Mouse (Mus musculus) embryonic facial prominence, embryonic 14.5 days (tissue): ENCODE results near the gene Zc3h18. TPM values are rescaled to one million over a fixed set of nuclear protein-coding genes. Genes with fewer than 3 reads are reported as not detected.

Source experiments
- ATAC-seq: fragments of 200-750 bp; cut with Nextera tagmentation; 2 replicates; pipeline ENCODE4 v1.8.0; 2017; ENCODE audit warnings: low read depth, moderate number of reproducible peaks, moderate TSS enrichment
- DNase-seq: peaks from one replicate; pipeline ENCODE4 v3.0.0-alpha.2; 2015; ENCODE audit warnings: low spot score
- H3K27ac ChIP-seq: fragments of 300-500 bp; sonication (generic); replicated peaks from 2 replicates; pipeline ENCODE4 v1.5.1; 2014; ENCODE audit warnings: low read depth, mild to moderate bottlenecking, low read length, moderate library complexity
- H3K27me3 ChIP-seq: fragments of 300-500 bp; sonication (generic); replicated peaks from 2 replicates; pipeline ENCODE4 v1.6.1; 2014; ENCODE audit warnings: low read length; ENCODE audit not compliant: control insufficient read depth, insufficient read depth
- H3K36me3 ChIP-seq: fragments of 300-500 bp; sonication (generic); 2 replicates; pipeline ENCODE4 v1.6.1; 2014; ENCODE audit warnings: low read length, mixed read lengths; ENCODE audit not compliant: control insufficient read depth, insufficient read depth
- H3K4me1 ChIP-seq: fragments of 300-500 bp; sonication (generic); 2 replicates; pipeline ENCODE4 v1.6.1; 2014; ENCODE audit warnings: antibody characterized with exemption, low read length; ENCODE audit not compliant: control insufficient read depth, insufficient read depth
- H3K4me2 ChIP-seq: fragments of 300-500 bp; sonication (generic); 2 replicates; pipeline ENCODE4 v1.6.1; 2014; ENCODE audit warnings: low read depth, mild to moderate bottlenecking, low read length, moderate library complexity, mixed read lengths
- H3K4me3 ChIP-seq: fragments of 300-500 bp; sonication (generic); 2 replicates; pipeline ENCODE4 v1.5.1; 2014; ENCODE audit warnings: low read depth, mild to moderate bottlenecking, low read length
- H3K9ac ChIP-seq: fragments of 300-500 bp; sonication (generic); 2 replicates; pipeline ENCODE4 v1.6.1; 2014; ENCODE audit warnings: low read depth, mild to moderate bottlenecking, low read length, moderate library complexity, mixed read lengths
- H3K9me3 ChIP-seq: fragments of 300-500 bp; sonication (generic); 2 replicates; pipeline ENCODE4 v1.6.1; 2016; ENCODE audit warnings: low read length; ENCODE audit not compliant: control insufficient read depth
- WGBS: fragments of 180-500 bp; shearing (Covaris S2); extraction: QIAGEN DNeasy Blood & Tissue Kit; methylation state at CpG from one replicate; pipeline ENCODE4 v1.1.7; 2014; 5-methylcytosine and 5-hydroxymethylcytosine counted together
- polyA plus RNA-seq: library from polyadenylated mRNA; unstranded; fragments of >200 nt; fragmentation: Nextera tagmentation; extraction: Ambion mirVana; gene quantifications from 2 replicates; pipeline ENCODE4 v1.2.1, GENCODE M21; 2014

Zc3h18 gene
- polyA plus RNA-seq, 1 experiment from 2014 or later = 30.9 TPM

GRCm38 (mm10) chr8:122334791-122335490 lies 41.5 kb upstream of the Zc3h18 start:
- no peak for DNase-seq
- Histone ChIP-seq H3K4me2 (no peak overlapping the region), H3K4me3 (no peak overlapping the region), H3K9ac (no peak overlapping the region), H3K27me3 (peaks cover 45% of the 10 kb centered on the region), H3K36me3 (no peaks in the 10 kb centered on the region; the same call in 1 of the 2 replicates), H3K4me1 (peaks cover 5% of the 10 kb centered on the region; the same call in 1 of the 2 replicates), H3K27ac (no peak overlapping the region), H3K9me3 (no peaks in the 10 kb centered on the region)
- WGBS = 84% methylated on average over 13 of the region's 13 CpGs
- ATAC-seq = no peak

- WGBS = 34% methylated on average over 28 of the region's 57 CpGs
- ATAC-seq = peak; percentile 39
- DNase-seq = no peak
- Histone ChIP-seq H3K4me1 (peaks cover 5% of the 10 kb centered on the region; the same call in 1 of the 2 replicates), H3K4me3 (peak overlapping the region; percentile 58), H3K27ac (no peak overlapping the region), H3K9me3 (no peaks in the 10 kb centered on the region), H3K27me3 (peaks cover 45% of the 10 kb centered on the region), H3K4me2 (peak overlapping the region; percentile 92), H3K9ac (peak overlapping the region; percentile 60), H3K36me3 (no peaks in the 10 kb centered on the region; the same call in 1 of the 2 replicates)
Measured at GRCm38 (mm10) chr8:122335638-122336250, 40.7 kb upstream of the Zc3h18 start.

- ATAC-seq (peak; percentile 75), DNase-seq (peak; percentile 57)
- peak overlapping the region; percentile 58 for H3K4me3 ChIP-seq
- H3K27me3 ChIP-seq = peaks cover 45% of the 10 kb centered on the region
- no peaks in the 10 kb centered on the region for H3K9me3 ChIP-seq
- H3K27ac ChIP-seq = no peak overlapping the region
- H3K36me3 ChIP-seq = no peaks in the 10 kb centered on the region; the same call in 1 of the 2 replicates
- peaks cover 5% of the 10 kb centered on the region; the same call in 1 of the 2 replicates for H3K4me1 ChIP-seq
- WGBS = 3% methylated on average over 33 of the region's 81 CpGs
- peak overlapping the region; percentile 92 for H3K4me2 ChIP-seq
- H3K9ac ChIP-seq = peak overlapping the region; percentile 60
Measured at GRCm38 (mm10) chr8:122336251-122336910, 40.0 kb upstream of the Zc3h18 start.

GRCm38 (mm10) chr8:122338852-122339251 lies 37.6 kb upstream of the Zc3h18 start:
- Histone ChIP-seq H3K27ac (no peak overlapping the region), H3K4me1 (peaks cover 22% of the 10 kb centered on the region), H3K4me2 (no peak overlapping the region), H3K27me3 (peaks cover 49% of the 10 kb centered on the region), H3K36me3 (no peaks in the 10 kb centered on the region; the same call in 1 of the 2 replicates), H3K9me3 (no peaks in the 10 kb centered on the region), H3K9ac (no peak overlapping the region), H3K4me3 (no peak overlapping the region)
- no peak for DNase-seq
- ATAC-seq = no peak
- WGBS = 49% methylated on average over 6 of the region's 6 CpGs

- ATAC-seq = no peak
- H3K9me3 ChIP-seq = no peaks in the 10 kb centered on the region
- peaks cover 30% of the 10 kb centered on the region for H3K27me3 ChIP-seq
- DNase-seq = no peak
- 79% methylated on average over 3 of the region's 3 CpGs for WGBS
- no peak overlapping the region for H3K4me2 ChIP-seq
- no peak overlapping the region for H3K4me3 ChIP-seq
- H3K4me1 ChIP-seq = peaks cover 23% of the 10 kb centered on the region
- no peak overlapping the region for H3K27ac ChIP-seq
- H3K9ac ChIP-seq = no peak overlapping the region
- H3K36me3 ChIP-seq = no peaks in the 10 kb centered on the region; the same call in 1 of the 2 replicates
Measured at GRCm38 (mm10) chr8:122340761-122341160, 35.6 kb upstream of the Zc3h18 start.

- ATAC-seq (no peak), DNase-seq (no peak)
- no peak overlapping the region for H3K9ac ChIP-seq
Measured at GRCm38 (mm10) chr8:122341790-122342189, 34.6 kb upstream of the Zc3h18 start.

DNA sequence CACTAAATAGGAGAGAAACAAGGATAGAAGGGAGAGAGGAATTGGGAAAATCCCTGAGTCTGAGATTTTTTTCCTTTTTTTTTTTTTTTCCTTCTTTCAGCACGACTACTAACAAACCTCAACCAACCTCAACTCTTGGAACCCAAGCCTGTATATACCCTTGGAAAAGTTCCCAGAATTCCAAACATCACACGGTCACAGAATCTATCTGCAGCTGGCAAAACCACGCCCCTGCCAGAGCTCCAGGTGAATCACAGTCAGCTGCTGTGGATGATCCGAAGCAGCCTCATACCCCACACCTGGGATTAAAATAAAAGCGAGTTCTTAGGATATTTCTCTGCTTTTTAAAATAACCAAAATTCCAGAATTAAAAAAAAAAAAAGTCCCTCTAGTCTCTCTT lies 34.0 kb upstream of the Zc3h18 start:
- Histone ChIP-seq H3K9me3 (no peaks in the 10 kb centered on the region), H3K36me3 (no peaks in the 10 kb centered on the region), H3K27me3 (peaks cover 14% of the 10 kb centered on the region), H3K27ac (no peak overlapping the region; the same call in 1 of the 2 replicates), H3K4me2 (peak overlapping the region; percentile 56), H3K4me1 (peaks cover 22% of the 10 kb centered on the region), H3K4me3 (no peak overlapping the region), H3K9ac (no peak overlapping the region)
- DNase-seq = peak; percentile 64
- ATAC-seq = no peak
- WGBS = 23% methylated on average over 5 of the region's 5 CpGs

More at GRCm38 (mm10) chr8:122341790-122342189, 34.6 kb upstream of the Zc3h18 start:
- H3K4me3 ChIP-seq = no peak overlapping the region
- no peak overlapping the region for H3K4me2 ChIP-seq
- no peaks in the 10 kb centered on the region; the same call in 1 of the 2 replicates for H3K36me3 ChIP-seq
- no peak overlapping the region for H3K27ac ChIP-seq
- WGBS = 75% methylated on average over 6 of the region's 6 CpGs
- H3K27me3 ChIP-seq = peaks cover 20% of the 10 kb centered on the region
- H3K9me3 ChIP-seq = no peaks in the 10 kb centered on the region
- peaks cover 22% of the 10 kb centered on the region for H3K4me1 ChIP-seq

DNA sequence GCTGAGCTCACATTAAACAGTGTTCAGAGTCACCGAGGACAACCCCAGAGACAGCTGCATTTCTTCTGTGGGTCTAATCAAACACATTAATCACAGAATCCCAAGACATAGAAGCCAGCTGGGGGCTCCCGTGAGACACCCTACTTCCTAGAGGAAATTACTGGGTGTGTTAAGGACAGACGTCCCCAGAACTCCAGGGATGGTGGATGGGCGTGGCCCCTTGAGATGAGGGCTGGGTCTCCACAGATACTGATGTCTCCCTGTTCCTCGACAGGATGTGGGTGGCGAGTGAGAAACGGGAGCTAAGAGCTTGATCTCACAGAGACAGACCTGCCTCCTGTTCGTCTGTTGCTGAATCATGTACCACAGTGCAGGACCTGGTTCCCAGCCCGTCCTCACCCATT lies 33.6 kb upstream of the Zc3h18 start:
- no peaks in the 10 kb centered on the region for H3K9me3 ChIP-seq
- ATAC-seq (peak; percentile 19; the same call in 1 of the 2 replicates), DNase-seq (peak; percentile 76)
- H3K4me2 ChIP-seq = peak overlapping the region; percentile 56
- H3K27me3 ChIP-seq = peaks cover 10% of the 10 kb centered on the region
- peaks cover 22% of the 10 kb centered on the region for H3K4me1 ChIP-seq
- H3K4me3 ChIP-seq = peak overlapping the region; percentile 24; the same call in 1 of the 2 replicates
- H3K9ac ChIP-seq = no peak overlapping the region
- no peak overlapping the region; the same call in 1 of the 2 replicates for H3K27ac ChIP-seq
- WGBS = 4% methylated on average over 9 of the region's 9 CpGs
- H3K36me3 ChIP-seq = no peaks in the 10 kb centered on the region
